Mouse (Mus musculus) heart, postnatal 0 days (tissue): ENCODE results near the gene Ccr4. TPM values are rescaled to one million over a fixed set of nuclear protein-coding genes. Genes with fewer than 3 reads are reported as not detected.
A peak's percentile ranks its signal among the peaks of the same experiment; 100 is the strongest.
"Not testable (repeated sequence)": the region's sequence is repeated elsewhere in the genome, so short reads cannot be mapped to it uniquely, and the experiment has no call there.

ENCODE experiments used
- ATAC-seq: fragments of 200-750 bp; cut with Nextera tagmentation; 2 replicates; pipeline ENCODE4 v1.8.0; 2017; ENCODE audit warnings: low read depth, moderate number of reproducible peaks, moderate library complexity; ENCODE audit not compliant: insufficient read depth
- DNase-seq: peaks from one replicate; pipeline ENCODE4 v3.0.0-alpha.2; 2016; ENCODE audit warnings: low spot score
- H3K27ac ChIP-seq: fragments of 300-500 bp; sonication (generic); 2 replicates; pipeline ENCODE4 v1.5.1; 2014; ENCODE audit warnings: low read depth, mild to moderate bottlenecking
- H3K27me3 ChIP-seq: fragments of 300-500 bp; sonication (generic); 2 replicates; pipeline ENCODE4 v1.6.1; 2014; ENCODE audit warnings: low read length, mixed read lengths; ENCODE audit not compliant: control insufficient read depth, insufficient read depth
- H3K36me3 ChIP-seq: fragments of 300-500 bp; sonication (generic); replicated peaks from 2 replicates; pipeline ENCODE4 v1.6.1; 2014; ENCODE audit warnings: low read length, mixed read lengths; ENCODE audit not compliant: control insufficient read depth, insufficient read depth
- H3K4me1 ChIP-seq: fragments of 300-500 bp; sonication (generic); 2 replicates; pipeline ENCODE4 v1.6.1; 2014; ENCODE audit warnings: antibody characterized with exemption; ENCODE audit not compliant: control insufficient read depth, insufficient read depth
- H3K4me2 ChIP-seq: fragments of 300-500 bp; sonication (generic); 2 replicates; pipeline ENCODE4 v1.6.1; 2014; ENCODE audit warnings: low read depth, mild to moderate bottlenecking, low read length, moderate library complexity
- H3K4me3 ChIP-seq: fragments of 300-500 bp; sonication (generic); 2 replicates; pipeline ENCODE4 v1.5.1; 2014; ENCODE audit warnings: low read depth, low read length
- H3K9ac ChIP-seq: fragments of 300-500 bp; sonication (generic); replicated peaks from 2 replicates; pipeline ENCODE4 v1.6.1; 2014; ENCODE audit warnings: low read depth, low read length, mixed read lengths
- H3K9me3 ChIP-seq: fragments of 300-500 bp; sonication (generic); replicated peaks from 2 replicates; pipeline ENCODE4 v1.6.1; 2016; ENCODE audit warnings: low read length; ENCODE audit not compliant: control insufficient read depth
- CTCF ChIP-seq: IDR thresholded peaks from 2 replicates; pipeline ENCODE4 v1.5.1; 2016; ENCODE audit warnings: antibody characterized with exemption, control low read depth, low read depth
- EP300 ChIP-seq: IDR thresholded peaks from 2 replicates; pipeline ENCODE4 v1.6.1; 2016; ENCODE audit warnings: antibody characterized with exemption, low read depth
- WGBS: fragments of 180-500 bp; shearing (Covaris S2); extraction: QIAGEN DNeasy Blood & Tissue Kit; methylation state at CpG from one replicate; pipeline ENCODE4 v1.1.7; 2014; 5-methylcytosine and 5-hydroxymethylcytosine counted together
- polyA plus RNA-seq: library from polyadenylated mRNA; unstranded; fragments of >200 nt; fragmentation: Nextera tagmentation; extraction: Ambion mirVana; gene quantifications from 2 replicates; pipeline ENCODE4 v1.2.1, GENCODE M21; 2015
- total RNA-seq: library from RNA; depleted of rRNA; stranded (reverse); fragments of >200 nt; gene quantifications from 2 replicates; pipeline ENCODE4 v1.2.3, GENCODE M21; 2014; ENCODE audit warnings: low replicate concordance

The Ccr4 gene
- total and polyA plus RNA-seq, 2 experiments from 2014 or later, result not detected

DNA sequence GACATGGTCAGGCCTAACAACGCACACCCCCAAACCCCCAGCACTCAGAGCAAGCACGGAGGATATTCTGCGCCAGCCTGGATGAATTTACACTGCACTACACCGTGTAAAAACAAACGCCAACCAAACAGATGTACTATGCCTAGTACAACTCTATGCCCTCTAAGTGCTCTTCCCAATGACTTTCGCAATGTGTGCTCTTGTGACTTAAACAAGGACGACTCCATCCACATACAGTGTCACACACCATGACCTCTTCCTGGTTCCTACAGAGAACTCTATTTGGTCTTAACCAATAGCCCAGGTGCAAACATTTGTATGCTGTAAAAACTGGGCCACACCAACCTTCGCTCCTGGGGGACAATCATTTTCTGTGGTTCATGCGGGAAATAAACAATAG is 17.8 kb upstream of the Ccr4 start:
- Histone ChIP-seq H3K4me3 (no peak overlapping the region), H3K4me2 (no peak overlapping the region), H3K9ac (no peak overlapping the region), H3K27me3 (no peaks in the 10 kb centered on the region), H3K9me3 (no peaks in the 10 kb centered on the region), H3K36me3 (no peaks in the 10 kb centered on the region), H3K27ac (no peak overlapping the region), H3K4me1 (0 out of 2 replicates have a peak, but pooled peaks cover 5% of the 10 kb centered on the region)
- DNase-seq (no peak), ATAC-seq (no peak)
- TF ChIP-seq EP300 (no peak), CTCF (no peak)
- 90% methylated on average over 9 of the region's 9 CpGs for WGBS

DNA sequence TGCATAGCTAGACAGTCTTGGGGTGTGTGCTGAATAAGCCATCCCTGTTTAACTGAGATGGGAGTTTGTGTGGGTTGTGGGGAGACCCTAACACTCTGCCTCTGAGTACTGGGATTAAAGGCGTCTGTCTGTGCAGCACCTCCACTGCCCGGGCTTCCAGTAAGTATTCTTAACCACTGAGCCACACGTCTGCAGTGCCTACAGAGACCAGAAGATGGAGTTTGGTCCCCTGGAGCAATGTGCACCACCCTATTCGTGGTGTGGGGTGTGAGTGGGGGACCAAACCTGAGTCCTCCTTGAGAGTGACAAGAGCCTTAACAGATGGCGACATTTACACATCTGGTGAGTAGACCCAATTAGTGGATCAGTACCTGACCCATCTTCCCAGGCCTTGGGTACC is 17.3 kb upstream of the Ccr4 start:
- TF ChIP-seq EP300, result no peak
- 0 out of 2 replicates have a peak, but pooled peaks have one; percentile 1 for TF ChIP-seq CTCF
- H3K9ac ChIP-seq, result no peak overlapping the region
- H3K4me2 ChIP-seq, result no peak overlapping the region
- no peak overlapping the region for H3K27ac ChIP-seq
- H3K27me3 ChIP-seq, result no peaks in the 10 kb centered on the region
- no peak overlapping the region for H3K4me3 ChIP-seq
- WGBS, result 54% methylated on average over 5 of the region's 5 CpGs
- H3K36me3 ChIP-seq, result no peaks in the 10 kb centered on the region
- DNase-seq, result no peak
- no peaks in the 10 kb centered on the region for H3K9me3 ChIP-seq
- H3K4me1 ChIP-seq, result 0 out of 2 replicates have a peak, but pooled peaks cover 5% of the 10 kb centered on the region
- ATAC-seq, result no peak

DNA sequence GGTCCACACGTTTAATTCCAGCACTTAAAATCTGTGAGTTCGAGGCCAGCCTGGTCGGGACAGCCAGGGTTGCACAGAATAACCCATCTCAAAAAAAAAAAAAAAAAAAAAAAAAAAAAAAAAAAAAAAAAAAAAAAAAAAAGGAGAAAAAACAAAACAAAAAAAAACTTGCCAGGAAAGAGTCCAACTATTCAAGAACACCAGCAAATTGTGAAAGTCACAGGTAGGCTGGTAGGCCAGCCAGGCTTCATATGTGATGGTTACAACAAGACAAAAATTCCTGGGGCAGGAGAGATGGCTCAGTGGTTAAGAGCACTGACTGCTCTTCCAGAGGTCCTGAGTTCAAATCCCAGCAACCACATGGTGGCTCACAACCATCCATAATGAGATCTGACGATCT is 15.8 kb upstream of the Ccr4 start:
- DNase-seq, H3K9ac ChIP-seq, H3K36me3 ChIP-seq, H3K4me1 ChIP-seq, ATAC-seq, H3K9me3 ChIP-seq, H3K4me3 ChIP-seq, H3K27me3 ChIP-seq, H3K27ac ChIP-seq, H3K4me2 ChIP-seq: not testable (repeated sequence)
- 57% methylated on average over 4 of the region's 4 CpGs for WGBS

DNA sequence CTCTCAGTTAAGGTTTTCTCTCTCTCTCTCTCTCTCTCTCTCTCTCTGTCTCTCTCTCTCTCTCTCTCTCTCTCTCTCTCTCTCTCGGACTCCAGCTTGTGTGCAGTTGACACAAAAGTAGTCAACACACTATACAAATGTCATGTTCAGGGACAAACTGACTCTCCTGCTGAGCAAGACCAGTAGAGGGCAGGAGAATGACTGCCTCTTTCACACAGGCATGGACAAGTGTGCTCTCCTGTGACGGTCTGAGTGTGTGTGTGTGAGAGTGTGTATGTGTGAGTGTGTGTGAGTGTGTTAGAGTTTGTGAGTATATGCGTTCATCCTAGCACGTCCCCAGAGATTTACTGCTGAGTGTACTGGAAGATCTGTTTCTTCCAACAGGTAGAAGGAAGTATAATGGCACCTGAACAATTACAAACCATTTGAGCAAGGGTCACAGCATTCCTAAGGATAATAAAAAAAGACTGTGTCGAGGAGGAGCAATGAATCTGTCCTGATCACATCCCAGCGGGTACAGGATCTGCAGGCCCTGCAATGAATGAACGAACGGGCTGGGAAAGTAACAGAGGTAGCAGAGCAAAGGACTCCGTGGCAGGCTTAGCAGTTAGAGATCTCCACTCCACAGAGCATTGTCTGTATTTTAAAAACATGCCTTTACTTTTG is 14.2 kb upstream of the Ccr4 start:
- H3K36me3 ChIP-seq, result no peaks in the 10 kb centered on the region
- WGBS, result 64% methylated on average over 9 of the region's 9 CpGs
- no peaks in the 10 kb centered on the region for H3K27me3 ChIP-seq
- no peak overlapping the region for H3K4me2 ChIP-seq
- no peak overlapping the region for H3K9ac ChIP-seq
- no peak overlapping the region for H3K27ac ChIP-seq
- no peak for DNase-seq
- peaks cover 1% of the 10 kb centered on the region for H3K9me3 ChIP-seq
- TF ChIP-seq EP300, result no peak
- TF ChIP-seq CTCF, result peak; percentile 36
- peaks cover 11% of the 10 kb centered on the region for H3K4me1 ChIP-seq
- ATAC-seq, result no peak
- no peak overlapping the region for H3K4me3 ChIP-seq

DNA sequence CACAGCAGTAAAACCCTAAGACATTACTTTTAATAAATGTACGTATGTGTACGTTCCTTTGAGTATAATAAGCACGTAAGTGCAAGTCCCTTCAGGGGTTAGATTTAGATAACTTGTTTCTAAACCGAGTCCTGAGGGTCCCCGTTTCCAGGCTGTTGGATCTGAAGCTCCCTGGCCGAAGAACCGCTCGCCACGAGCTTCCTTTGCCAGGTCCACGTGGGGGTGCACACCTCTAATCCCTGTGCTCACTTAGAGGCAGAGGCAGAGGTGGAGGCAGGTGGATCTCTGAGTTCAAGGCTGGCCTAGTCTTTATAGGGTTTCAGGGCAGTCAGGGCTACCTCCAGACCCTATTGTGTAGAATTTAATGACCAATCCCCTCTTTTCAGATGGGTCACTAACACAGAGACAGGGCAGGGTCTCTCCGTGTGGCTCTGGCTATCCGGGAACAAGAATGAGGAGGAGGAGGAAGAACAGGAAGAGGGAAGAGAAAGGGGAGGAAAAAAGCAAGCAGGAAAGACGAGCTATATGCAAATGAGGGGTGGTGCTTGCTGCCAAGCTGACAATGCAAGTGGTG is 13.3 kb upstream of the Ccr4 start:
- Histone ChIP-seq H3K9ac (no peak overlapping the region), H3K4me2 (no peak overlapping the region), H3K27ac (no peak overlapping the region), H3K27me3 (no peaks in the 10 kb centered on the region), H3K4me3 (no peak overlapping the region), H3K9me3 (peaks cover 11% of the 10 kb centered on the region), H3K36me3 (no peaks in the 10 kb centered on the region), H3K4me1 (peaks cover 11% of the 10 kb centered on the region)
- DNase-seq (no peak), ATAC-seq (no peak)
- TF ChIP-seq EP300 (no peak), CTCF (no peak)
- WGBS, result 71% methylated on average over 13 of the region's 13 CpGs
